Mouse (Mus musculus) CD4-positive, CD25-positive, alpha-beta regulatory T cell, adult 2 months (primary cell): ENCODE results near the gene Ints13.
"Not testable (repeated sequence)": the region's sequence is repeated elsewhere in the genome, so short reads cannot be mapped to it uniquely, and the experiment has no call there.

Experiments used
- DNase-seq: peaks from one replicate; pipeline ENCODE4 v3.0.0-alpha.2; 2012; ENCODE audit warnings: low read depth, low spot score

Ints13 gene

DNA sequence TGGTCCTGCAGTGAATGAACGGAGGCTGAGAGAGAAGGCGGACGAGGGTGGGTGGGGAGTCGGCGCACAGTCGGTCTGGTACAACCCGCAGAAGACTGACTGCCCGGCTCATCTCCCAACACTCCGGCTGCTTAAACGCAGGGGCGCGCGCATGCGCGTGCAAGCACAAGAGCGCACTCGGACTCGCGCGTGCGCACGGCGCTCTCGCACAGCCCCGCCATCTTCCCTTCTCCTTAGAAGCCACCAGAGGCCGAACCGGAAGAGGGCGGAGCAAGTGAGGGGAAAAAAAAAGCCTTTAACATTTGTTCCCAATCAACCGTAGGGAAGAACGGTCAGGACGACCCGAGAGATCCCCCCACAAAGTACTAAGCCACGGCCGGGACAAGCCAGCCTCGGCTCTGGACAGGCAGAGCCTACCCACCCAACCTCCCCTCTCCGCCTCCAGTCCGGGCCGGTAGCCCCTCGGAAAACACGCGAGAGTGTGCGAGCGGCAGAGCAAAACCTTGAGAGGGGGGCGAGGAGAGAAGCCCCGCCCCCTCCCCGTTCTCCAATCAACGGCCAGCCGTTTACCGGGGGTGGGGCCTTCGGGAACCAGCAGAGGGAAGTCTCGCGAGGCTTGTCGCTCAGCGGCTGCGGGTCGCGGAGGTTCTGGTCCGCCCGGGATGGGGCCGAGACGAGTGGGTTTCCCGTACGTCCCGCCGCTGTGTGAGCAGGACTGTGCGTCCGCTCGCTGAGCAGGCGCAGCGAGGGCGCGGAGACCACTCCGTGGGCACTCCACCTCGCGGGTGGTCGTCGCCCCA is at the start of gene Ints13:
Gene Ints13, minus strand, starts transcription at position 526 of the 800 bp plus-strand sequence.
- peak; percentile 99 for DNase-seq

DNA sequence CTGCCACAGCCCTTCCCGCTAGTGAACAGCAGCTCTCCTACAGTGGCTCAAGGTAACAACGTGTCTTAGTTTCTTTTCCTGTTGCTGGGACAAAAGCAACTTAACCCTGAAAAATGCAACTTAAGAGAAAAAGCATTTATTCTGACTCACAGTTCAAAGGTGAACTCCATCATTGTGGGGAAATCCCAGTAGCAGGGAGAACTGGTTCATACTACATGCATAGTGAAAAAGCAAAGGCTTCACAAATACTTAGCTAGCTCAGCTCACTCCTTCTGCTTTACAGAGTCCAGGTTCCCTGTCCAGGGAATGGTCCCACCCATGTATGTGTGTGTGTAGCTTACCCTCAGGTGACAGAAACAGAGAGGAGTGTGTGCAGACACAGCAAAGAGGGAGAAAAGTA is 39.0 kb upstream of the Ints13 start:
- DNase-seq = no peak

GRCm38 (mm10) chr6:146615891-146616290 is 38.3 kb upstream of the Ints13 start:
- no peak for DNase-seq

DNA sequence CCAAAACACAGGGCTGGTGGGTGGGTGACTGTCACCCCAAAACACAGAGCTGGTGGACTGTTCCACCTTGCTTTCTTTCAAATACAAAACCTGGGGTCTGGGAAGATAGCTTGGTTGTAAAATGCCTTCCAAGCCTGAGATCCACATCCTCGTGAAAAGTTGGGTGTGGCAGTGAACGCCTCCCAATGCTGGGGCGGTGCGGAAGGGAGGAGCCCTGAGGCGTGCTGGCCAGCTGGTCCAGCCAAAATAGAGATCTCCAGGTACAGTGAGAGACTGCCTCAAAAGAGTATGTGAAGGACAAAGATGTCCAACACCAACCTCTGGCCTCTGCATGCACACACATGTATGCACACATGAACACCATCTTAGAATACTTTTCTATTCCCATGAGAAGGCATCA is 36.9 kb upstream of the Ints13 start:
- DNase-seq = no peak

DNA sequence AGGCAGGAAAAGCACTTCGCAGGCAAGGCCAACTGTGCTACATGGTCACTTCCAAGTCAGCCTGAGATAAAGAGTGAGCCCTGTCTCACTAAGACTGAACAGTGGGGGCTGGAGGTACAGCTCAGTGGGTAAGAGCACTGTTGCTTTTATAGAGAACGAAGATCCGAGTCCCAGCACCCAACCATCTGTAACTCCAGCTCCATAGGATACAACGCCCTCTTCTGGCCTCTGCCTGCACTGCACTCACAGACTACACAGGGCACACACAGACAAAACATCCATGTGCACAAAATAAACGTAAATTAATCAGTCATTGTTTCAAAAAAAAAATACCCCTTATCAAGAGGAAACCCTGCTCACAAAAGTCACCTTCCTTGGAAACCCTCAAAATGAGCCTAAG is 36.3 kb upstream of the Ints13 start:
- DNase-seq = no peak

GRCm38 (mm10) chr6:146612736-146613135 is 35.1 kb upstream of the Ints13 start:
- DNase-seq = no peak

- no peak for DNase-seq
These were observed 34.3 kb upstream of the Ints13 start for GRCm38 (mm10) chr6:146611897-146612296.

DNA sequence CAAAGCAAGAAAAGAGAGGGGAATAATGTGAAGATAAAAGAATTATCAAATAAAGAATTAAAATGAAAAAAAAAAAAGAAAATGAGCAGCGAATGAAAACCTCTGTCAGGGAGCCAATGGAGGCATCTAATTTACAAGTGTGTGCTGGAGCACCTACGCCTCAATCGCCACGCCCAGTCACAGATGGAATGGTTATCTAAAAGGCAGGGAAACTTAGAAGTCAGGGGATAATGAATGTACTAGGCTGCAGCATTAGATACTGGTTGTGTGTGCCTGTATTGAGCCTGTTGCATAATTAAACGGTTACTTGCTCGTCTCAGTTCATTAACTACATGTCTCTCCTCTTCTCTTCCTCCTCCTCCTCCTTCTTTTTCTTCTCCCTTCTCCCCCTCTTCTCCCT is 33.8 kb upstream of the Ints13 start:
- DNase-seq = no peak

DNA sequence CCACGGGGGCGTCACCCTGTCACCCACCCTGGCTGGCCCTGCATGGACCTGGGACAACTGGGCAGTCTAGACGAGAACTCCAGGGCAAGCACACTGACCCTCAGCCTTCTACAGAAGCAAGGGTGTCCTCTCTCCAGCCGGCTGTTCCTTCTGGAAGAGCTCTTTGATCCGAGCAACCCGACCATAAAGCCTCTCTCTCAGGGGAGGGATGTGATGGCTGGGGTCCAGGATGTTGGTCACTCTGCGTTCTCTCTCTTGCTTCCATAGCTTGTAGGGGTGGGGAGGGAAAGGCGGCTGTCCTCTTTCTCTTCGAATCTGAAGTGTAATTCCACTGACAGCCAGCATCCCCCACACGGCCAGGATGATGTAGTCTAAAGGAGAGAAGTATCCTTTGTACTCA is 26.0 kb upstream of the Ints13 start:
- DNase-seq = no peak

DNA sequence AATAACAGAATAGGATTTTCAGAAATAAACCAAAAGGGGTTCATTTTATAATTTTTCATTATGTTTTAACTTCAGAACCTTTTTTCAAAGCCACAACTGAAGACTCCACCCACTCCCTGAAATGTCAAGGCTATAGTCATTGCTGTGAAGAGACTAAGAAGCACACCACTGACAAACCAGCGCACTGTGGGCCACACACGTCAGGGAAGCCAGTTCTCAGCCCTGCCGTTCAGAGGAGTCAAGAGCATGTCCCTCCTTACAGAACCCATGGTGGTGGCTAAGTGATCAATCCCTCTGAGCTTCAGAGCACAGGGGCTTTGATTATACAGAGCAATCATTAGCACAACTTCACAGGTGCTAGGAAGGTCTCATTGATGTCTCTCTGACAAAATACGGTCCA is 25.0 kb upstream of the Ints13 start:
- DNase-seq = no peak

DNA sequence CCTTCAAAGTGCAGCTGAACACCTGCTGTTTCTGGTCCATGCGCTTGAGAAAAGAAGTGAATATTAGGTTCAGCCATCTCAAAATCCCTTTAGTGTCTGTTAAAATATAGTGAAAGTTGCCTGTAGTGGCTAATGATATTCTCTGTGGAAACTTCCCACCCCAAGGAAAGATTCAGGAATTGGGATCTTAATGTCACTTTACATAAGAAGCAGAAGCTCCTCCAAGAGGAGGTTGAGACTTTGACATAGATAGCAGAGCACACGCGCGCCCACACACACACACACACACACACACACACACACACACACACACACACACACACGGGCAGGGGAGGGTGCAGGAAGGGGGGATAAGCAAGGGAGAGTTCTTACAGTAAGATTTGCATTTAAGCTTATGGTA is 7.5 kb upstream of the Ints13 start:
- no peak for DNase-seq

DNA sequence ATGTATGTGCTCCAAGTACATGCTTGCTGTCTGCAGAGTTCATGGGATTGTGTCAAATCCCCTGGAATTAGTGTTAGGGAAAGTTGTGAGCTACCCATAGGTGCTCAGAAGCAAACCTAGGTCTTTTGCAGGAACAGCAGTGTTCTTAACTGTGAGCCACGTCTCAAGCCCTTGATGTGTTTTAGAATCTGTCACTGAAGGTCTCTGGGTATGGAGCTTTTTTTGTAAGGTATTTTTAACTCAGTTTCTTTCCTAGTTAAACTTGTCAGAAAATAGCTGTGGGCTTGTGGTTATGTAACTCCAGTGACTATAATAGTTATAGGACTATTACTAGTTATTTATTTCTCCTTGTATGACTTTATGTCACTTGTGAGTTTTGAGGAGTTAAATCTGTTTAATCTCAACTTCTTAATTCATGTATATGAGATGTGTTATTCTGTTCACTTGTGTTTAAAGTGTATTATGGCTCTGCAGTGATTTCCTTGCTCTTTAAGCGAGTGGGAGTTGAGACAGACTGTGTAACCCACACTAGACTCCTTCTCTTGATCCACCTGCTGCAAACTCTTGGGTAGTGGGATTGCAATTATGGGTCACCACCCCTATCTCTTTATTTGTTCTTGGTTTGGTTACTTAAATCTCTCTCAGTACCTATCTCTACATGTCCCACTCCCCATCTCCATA is 5.9 kb upstream of the Ints13 start:
- DNase-seq = no peak

DNA sequence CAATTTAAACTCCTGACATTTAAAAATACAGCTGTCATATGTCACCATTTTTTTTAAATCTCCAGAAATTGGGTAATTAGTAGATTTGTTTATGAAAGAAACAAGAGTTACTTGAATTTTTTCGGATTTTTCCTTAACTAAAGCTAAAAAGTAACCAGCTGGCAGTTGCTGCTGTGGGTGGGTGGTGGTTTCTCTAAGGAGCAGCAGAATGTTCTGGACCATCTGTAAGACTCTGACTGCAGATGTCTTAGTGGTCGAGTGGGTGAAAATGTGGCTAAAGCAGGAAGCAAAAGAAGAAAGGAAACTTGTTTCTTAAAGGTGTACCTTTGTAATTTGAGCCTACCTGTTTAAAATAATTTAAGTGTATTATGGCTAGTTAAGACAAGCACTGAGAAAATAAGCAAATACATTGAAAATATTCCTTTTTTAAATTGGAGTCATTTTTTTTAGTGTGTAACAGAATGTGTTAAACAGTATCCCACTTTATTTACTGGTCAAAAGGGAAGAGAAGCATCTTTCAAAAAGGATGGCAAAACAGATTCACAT is 2.8 kb upstream of the Ints13 start:
- no peak for DNase-seq

GRCm38 (mm10) chr6:146578586-146578985 is 951 bp upstream of the Ints13 start:
- DNase-seq = peak; percentile 51

DNA sequence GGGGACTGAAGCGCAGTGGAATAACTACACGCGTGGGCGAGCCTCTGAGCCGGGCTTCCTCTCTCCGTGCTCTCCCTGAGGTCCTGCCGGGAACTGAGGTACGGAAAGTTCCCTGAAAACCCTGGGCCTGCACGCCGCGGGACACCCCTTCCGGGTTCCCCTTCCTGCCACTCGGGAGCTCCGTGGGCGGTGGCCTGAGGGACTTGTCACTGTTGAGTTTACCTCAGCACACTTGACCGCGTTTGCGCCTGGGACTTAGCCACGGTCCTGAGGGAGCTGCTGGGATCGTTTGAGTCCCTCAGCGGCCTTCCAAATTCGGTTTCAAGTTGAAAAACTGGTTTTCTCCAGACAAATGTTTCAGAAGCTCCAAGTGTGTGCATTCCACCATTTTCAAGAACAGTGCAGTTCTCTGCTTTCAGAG is 486 bp upstream of the Ints13 start:
- DNase-seq = peak; percentile 73

GRCm38 (mm10) chr6:146576903-146577302 is 732 bp downstream of the Ints13 start, which contains the start of gene Fgfr1op2:
TSS of gene Fgfr1op2 (plus strand) at chr6:146577203.
- no peak for DNase-seq

DNA sequence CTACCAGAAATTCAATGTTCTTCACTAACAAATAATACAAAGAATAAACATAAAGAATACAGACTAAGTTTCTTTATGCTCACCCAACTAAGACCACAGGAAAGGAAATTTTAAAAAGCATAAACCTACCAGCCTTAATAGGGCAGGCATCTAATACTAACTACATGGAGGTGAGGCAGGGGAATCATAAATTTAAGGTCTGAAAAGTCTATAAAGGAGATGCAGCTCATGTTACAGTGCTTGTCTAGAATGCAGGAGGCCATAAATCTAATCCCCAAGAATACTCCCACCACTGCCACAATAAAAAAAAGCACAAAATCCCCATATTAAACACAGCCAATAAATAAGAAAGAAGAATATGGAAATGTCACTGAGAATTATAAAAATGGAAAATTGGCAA is 5.6 kb downstream of the Ints13 start:
- no peak for DNase-seq

DNA sequence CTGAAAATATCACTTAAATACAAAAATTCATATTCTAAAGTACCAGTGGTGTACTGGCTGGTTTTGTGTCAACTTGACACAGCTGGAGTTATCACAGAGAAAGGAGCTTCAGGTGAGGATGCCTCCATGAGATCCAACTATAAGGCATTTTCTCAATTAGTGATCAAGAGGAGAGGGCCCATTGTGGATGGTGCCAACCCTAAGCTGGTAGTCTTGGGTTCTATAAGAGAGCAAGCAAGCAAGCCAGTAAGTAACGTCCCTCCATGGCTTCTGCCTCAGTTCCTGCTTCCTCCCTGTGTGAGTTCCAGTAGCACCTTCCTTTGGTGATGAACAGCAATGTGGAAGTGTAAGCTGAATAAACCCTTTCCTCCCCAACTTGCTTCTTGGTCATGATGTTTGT is 15.2 kb downstream of the Ints13 start:
- not testable (repeated sequence) for DNase-seq

- no peak for DNase-seq
These were observed 26.3 kb downstream of the Ints13 start for GRCm38 (mm10) chr6:146551326-146551725.

- no peak for DNase-seq
These were observed 27.2 kb downstream of the Ints13 start for GRCm38 (mm10) chr6:146550421-146550820.

GRCm38 (mm10) chr6:146545289-146545865 is 32.3 kb downstream of the Ints13 start:
- DNase-seq = no peak

DNA sequence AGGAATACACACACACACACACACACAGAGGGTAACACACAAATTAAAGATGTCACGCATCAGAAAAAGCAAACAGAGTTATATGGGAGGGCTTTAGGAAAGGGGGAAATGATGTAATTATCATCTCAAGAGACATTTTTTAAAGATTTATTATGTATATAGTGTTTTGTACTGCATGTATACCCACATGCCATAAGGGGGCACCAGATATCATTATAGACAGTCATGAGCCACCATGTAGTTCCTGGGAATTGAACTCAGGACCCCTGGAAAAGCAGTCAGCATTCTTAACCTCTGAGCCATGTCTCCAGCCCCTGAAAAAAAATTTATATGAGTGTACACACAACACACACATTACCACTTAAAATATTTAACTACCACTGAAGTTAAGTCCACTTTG is 33.0 kb downstream of the Ints13 start:
- peak; percentile 24 for DNase-seq
